Mouse (Mus musculus) large intestine, adult 2 months (tissue): ENCODE data around the gene Insig1. TPM values are rescaled to one million over a fixed set of nuclear protein-coding genes. Genes with fewer than 3 reads are reported as not detected.

Experiments
- DNase-seq: peaks from one replicate; pipeline ENCODE4 v3.0.0-alpha.2; 2012; ENCODE audit warnings: low read depth, low spot score
- WGBS: fragments of 180-500 bp; shearing (Covaris S2); methylation state at CpG from one replicate; pipeline ENCODE4 v1.1.7; 2018; 5-methylcytosine and 5-hydroxymethylcytosine counted together
- polyA plus RNA-seq: library from polyadenylated mRNA; depleted of rRNA; stranded (reverse); fragments of >200 nt; gene quantifications from 2 replicates; pipeline ENCODE4 v1.2.3, GENCODE M21; 2012; rRNA removed

Gene Insig1
- polyA plus RNA-seq, result 47.7 and 64.9 TPM in 2 replicates

GRCm38 (mm10) chr5:28070828-28071455 is at the start of gene Insig1:
TSS of gene Insig1 (plus strand) at chr5:28071363.
- WGBS, result under 1% methylated on average over 64 of the region's 64 CpGs
- peak; percentile 76 for DNase-seq

- WGBS, result 61% methylated on average over 2 of the region's 2 CpGs
- DNase-seq, result no peak
Measured at GRCm38 (mm10) chr5:28023452-28023851, 47.7 kb upstream of the Insig1 start.

GRCm38 (mm10) chr5:28031577-28032236 is 39.5 kb upstream of the Insig1 start:
- WGBS, result 79% methylated on average over 3 of the region's 3 CpGs
- no peak for DNase-seq

- no peak for DNase-seq
- 79% methylated on average over 10 of the region's 10 CpGs for WGBS
Measured at GRCm38 (mm10) chr5:28032866-28033265, 38.3 kb upstream of the Insig1 start.

- DNase-seq, result no peak
- WGBS, result 91% methylated on average over 5 of the region's 5 CpGs
Measured at GRCm38 (mm10) chr5:28033281-28033680, 37.9 kb upstream of the Insig1 start.

- 86% methylated on average over 5 of the region's 5 CpGs for WGBS
- DNase-seq, result no peak
Measured at GRCm38 (mm10) chr5:28033826-28034225, 37.3 kb upstream of the Insig1 start.

- WGBS, result 91% methylated on average over 1 of the region's 1 CpGs
- DNase-seq, result no peak
Measured at GRCm38 (mm10) chr5:28036011-28036410, 35.2 kb upstream of the Insig1 start.

- DNase-seq, result no peak
- WGBS, result 90% methylated on average over 1 of the region's 1 CpGs
Measured at GRCm38 (mm10) chr5:28036518-28036917, 34.6 kb upstream of the Insig1 start.

- peak; percentile 19 for DNase-seq
- WGBS, result 5% methylated on average over 3 of the region's 3 CpGs
Measured at GRCm38 (mm10) chr5:28037172-28037591, 34.0 kb upstream of the Insig1 start.

- no peak for DNase-seq
- 10% methylated on average over 5 of the region's 5 CpGs for WGBS
Measured at GRCm38 (mm10) chr5:28037639-28038038, 33.5 kb upstream of the Insig1 start.

- 5% methylated on average over 2 of the region's 2 CpGs for WGBS
- peak; percentile 24 for DNase-seq
Measured at GRCm38 (mm10) chr5:28038115-28038514, 33.0 kb upstream of the Insig1 start.

GRCm38 (mm10) chr5:28039746-28040655 is 31.2 kb upstream of the Insig1 start:
- no peak for DNase-seq

GRCm38 (mm10) chr5:28040726-28041125 is 30.4 kb upstream of the Insig1 start:
- 88% methylated on average over 3 of the region's 3 CpGs for WGBS
- DNase-seq, result no peak

More at GRCm38 (mm10) chr5:28039746-28040655, 31.2 kb upstream of the Insig1 start:
- WGBS, result 68% methylated on average over 7 of the region's 7 CpGs

- DNase-seq, result no peak
- WGBS, result 91% methylated on average over 3 of the region's 3 CpGs
Measured at GRCm38 (mm10) chr5:28042021-28042420, 29.1 kb upstream of the Insig1 start.

- 17% methylated on average over 2 of the region's 2 CpGs for WGBS
- DNase-seq, result no peak
Measured at GRCm38 (mm10) chr5:28042779-28043178, 28.4 kb upstream of the Insig1 start.

- WGBS, result 85% methylated on average over 5 of the region's 5 CpGs
- DNase-seq, result no peak
Measured at GRCm38 (mm10) chr5:28043386-28043785, 27.8 kb upstream of the Insig1 start.

- no peak for DNase-seq
- WGBS, result 66% methylated on average over 3 of the region's 3 CpGs
Measured at GRCm38 (mm10) chr5:28046966-28047365, 24.2 kb upstream of the Insig1 start.

- WGBS, result 82% methylated on average over 1 of the region's 1 CpGs
- no peak for DNase-seq
Measured at GRCm38 (mm10) chr5:28047961-28048360, 23.2 kb upstream of the Insig1 start.

GRCm38 (mm10) chr5:28055450-28055849 is 15.7 kb upstream of the Insig1 start:
- DNase-seq, result no peak
- 46% methylated on average over 2 of the region's 2 CpGs for WGBS

GRCm38 (mm10) chr5:28056877-28057276 is 14.3 kb upstream of the Insig1 start:
- WGBS, result 85% methylated on average over 3 of the region's 3 CpGs
- no peak for DNase-seq
